Mouse (Mus musculus) cerebellum, adult 8-10 months (tissue): ENCODE data around the gene Plcl2.
"Not testable (repeated sequence)": the region's sequence is repeated elsewhere in the genome, so short reads cannot be mapped to it uniquely, and the experiment has no call there.

Source experiments
- DNase-seq: peaks from one replicate; pipeline ENCODE4 v3.0.0; 2022

Gene Plcl2

GRCm38 (mm10) chr17:50537786-50538185 is 28.6 kb downstream of the Plcl2 start:
- no peak for DNase-seq

DNA sequence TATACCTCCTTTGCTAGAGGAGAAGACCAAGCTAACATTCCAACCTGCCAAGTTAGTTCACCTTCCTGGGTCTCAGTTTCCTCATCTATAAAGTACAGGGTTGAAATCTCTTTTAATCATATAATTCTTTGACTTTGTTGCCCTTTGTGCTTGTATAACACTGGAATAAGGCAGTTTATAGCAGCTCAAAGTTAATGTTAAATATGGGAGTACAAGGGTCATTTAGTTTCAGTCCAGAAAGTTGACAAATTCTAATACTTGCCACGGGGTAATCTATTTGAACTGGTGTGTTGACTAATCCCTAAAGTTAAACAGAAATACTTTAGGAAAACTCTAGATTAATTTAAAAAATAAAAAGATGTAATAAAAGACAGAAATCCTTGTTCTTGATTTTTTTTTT is 35.7 kb downstream of the Plcl2 start:
- no peak for DNase-seq

DNA sequence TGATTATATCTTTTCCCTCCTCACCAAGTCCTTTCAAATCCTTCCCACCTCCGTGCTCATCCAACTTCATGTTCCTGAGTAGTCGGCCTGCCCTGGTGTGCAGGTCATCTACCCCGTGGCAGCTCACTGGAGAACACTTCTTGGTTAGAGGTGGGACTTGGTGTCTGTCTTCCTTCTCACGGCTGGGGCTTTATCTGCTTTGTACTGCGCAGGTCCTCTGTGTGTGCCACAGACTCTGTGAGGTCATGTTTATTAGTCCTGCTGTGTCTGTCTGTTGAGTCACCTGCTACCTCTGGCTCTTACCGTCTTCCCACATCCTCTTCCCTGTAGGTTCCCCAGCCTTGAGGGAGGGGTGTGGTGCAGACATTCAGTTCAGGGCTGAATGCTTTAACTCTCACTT is 36.1 kb downstream of the Plcl2 start:
- peak; percentile 29 for DNase-seq

DNA sequence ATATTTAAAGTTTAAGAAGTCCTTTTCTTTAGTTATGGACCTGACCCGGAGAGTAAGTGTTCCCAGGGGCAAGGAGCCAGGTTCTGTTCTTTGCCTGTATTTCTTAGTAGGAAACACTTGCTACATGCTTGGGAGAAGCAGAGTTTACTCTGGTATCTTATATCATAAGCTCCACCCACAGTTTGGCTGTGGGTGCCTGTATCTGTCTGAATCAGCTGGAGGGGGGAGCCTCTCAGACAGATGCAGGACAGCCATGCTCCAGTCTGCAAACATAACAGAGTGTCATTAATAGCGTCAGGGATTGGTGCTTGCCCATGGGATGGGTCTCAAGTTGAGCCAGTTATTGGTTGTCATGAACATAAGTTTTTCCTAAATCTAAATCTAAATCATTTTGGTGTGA is 42.9 kb downstream of the Plcl2 start:
- no peak for DNase-seq

DNA sequence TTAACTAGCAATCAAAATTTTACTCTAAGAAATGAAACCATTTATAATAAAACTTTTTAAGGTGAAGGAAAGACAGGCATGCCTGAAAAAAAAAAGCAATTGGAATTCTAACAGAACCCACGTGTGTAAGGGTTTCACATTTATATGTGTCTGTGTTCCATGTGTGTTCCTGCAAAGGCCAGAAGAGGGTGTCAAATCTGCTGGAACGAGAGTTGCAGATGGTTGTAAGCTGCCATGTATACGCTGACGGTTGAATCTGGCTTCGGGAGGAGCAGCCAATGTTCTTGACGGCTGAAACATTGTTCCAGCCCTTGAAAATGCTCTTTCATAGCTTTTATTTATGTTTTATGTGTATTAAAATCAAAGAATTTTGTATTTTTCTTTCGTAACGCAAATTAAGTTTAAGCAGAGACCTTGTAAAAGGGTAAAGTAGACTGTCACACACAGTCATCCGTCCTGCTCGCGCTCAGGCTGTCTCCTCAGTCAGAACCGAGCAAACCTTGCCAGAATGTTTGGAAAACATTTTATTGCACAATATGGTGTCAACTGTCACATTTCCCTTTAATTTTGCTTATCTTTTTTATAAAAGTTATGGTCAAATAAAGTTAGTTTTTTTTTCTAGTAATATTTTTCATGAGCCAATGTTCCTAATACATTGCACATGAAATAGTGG is 48.5 kb downstream of the Plcl2 start:
- DNase-seq = no peak

- no peak for DNase-seq
These were observed 49.0 kb downstream of the Plcl2 start for GRCm38 (mm10) chr17:50558239-50558625.

GRCm38 (mm10) chr17:50565376-50566123 is 56.3 kb downstream of the Plcl2 start:
- no peak for DNase-seq

DNA sequence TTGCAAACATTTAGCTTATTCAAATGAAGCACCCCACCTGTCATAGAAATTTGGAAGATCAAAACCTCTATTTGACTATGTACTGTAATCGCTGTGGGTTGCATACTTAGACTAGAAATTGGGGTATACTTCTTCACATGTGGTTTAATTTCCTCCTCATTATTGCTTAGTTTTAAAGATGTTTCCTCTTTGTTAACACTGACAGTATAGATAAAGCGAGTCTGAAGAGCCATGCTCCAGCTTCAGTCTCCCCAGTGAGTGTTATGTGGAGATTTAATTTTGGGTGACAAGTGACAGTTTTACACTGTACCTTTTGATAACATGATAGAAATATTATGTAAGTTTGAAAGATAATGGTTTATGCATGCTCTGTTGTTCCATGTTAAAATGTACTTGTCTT is 59.6 kb downstream of the Plcl2 start:
- no peak for DNase-seq

DNA sequence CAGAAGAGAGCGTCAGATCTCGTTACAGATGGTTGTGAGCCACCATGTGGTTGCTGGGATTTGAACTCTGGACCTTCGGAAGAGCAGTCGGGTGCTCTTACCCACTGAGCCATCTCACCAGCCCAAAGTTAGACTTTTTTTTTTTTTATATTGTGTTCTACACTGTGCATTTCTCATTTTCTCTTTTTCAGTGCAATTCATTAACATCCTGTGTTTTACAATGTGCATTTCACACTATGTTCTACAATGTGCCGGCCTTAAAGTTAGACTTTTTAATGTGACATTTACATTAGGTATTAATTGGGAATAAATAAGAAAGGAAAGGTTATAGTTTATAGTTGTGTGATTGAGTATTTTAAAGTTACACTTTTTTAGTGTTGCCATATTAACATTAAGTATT is 61.0 kb downstream of the Plcl2 start:
- DNase-seq = not testable (repeated sequence)

DNA sequence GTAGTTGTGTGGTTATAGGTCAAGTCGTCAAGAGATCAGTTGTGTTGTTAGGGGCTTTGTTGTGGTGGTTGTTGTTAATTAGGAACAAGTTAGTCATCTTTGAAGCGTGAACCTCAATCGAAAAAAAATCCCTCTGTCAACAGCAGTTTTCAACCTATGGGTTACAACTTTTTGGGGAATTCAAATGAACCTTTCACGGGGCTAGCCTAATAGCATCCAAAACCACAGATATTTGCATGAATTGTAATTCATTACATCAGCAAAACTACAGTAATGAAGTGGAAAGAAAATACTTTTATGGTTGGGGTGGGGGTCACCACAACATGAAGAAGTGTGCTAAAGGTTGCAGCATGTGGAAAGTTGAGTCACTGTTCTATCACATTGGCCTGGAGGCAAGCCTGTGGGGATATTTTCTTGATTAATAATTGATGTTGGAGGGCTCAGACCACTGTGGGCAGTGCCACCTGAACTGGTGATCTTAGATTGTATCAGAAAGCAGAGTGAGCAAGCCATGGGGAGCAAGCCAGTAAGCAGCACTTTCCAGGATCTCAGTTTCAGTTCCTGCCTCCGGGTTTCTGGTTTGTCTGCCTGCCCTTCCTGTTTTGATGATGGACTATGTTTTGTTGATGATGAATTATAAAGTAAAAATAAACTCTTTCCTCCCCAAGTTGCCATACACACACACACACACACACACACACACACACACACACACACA is 61.6 kb downstream of the Plcl2 start:
- DNase-seq = no peak

DNA sequence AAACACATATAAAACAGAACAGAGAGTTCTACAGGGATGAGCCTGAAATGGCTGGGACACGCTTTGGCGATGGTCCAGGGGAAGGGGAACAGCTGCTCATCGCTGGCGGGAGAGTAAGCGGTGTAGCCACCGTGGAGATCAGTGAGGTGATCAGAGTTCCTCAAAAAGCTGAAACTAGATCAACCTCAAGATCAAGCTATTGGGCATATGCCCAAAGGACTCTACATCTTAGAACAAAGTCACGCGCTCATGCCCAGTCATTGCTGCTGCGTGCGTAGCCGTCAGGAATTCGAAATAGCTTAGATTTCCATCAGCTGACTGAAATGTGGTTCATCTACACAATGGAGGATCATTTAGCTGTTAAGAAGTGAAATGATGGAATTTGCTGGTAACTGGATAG is 65.0 kb downstream of the Plcl2 start:
- DNase-seq = no peak

- DNase-seq = no peak
These were observed 71.2 kb downstream of the Plcl2 start for GRCm38 (mm10) chr17:50580416-50580815.

GRCm38 (mm10) chr17:50586834-50587233 is 77.6 kb downstream of the Plcl2 start:
- peak; percentile 82 for DNase-seq

GRCm38 (mm10) chr17:50587941-50588340 is 78.7 kb downstream of the Plcl2 start:
- DNase-seq = no peak

DNA sequence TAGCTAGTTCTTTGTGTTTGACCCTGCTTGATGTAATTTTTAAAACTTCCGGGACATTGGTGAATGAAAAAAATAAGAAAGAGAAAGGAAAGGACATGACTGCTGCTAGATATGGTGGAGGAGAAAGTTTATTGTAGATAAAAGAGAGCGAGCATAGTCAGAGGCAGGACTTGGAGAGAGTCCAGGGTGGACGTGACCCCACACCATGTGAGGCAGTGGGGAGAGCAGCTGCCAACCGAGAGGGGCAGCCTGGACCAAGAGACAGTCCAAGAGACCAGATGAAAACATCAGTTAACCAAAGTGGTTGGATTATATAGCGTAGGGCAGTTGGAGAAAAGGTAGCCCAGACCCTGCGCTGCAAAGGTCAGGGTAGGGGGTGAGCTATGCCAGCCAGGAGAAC is 91.0 kb downstream of the Plcl2 start:
- DNase-seq = no peak

DNA sequence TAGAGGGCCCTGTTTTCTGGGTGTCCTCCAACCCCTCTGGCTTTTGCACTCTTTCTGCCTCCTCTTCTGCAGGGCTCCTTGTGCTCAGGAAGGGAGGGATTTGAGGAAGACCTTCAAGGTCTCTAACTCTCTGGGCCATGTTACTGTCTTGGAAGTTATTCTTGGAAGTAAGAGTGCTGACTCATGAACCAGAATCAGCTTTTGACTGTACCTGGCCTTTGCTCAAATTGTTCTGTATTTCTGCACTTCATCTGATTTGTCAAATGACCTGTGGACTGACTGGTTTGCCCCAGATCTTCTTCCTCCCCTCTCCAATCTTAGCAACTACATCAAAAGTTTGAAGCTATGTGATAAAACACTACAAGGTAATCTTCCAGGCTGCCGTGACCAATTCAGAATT is 91.5 kb downstream of the Plcl2 start:
- DNase-seq = no peak

- no peak for DNase-seq
These were observed 97.7 kb downstream of the Plcl2 start for GRCm38 (mm10) chr17:50606890-50607289.

DNA sequence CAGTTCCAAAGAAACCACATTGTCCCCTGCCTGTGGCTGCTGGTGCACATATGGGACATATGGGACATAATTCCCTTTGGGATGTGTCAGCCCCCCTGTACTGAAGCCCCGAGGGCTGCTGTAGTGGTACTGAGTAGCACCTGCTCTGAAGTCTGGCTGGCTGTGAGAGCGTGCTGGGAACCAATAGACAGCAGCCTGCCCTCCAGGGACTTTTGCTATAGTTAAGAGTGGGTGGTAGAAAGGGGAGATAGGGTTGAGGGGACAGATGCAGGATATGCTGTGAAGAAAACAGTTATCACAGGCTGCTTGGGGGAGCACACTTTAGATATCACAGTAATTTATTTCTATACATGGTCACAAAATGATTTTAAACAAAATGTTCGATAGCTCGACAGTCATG is 100.7 kb downstream of the Plcl2 start:
- no peak for DNase-seq

- DNase-seq = no peak
These were observed 111.8 kb downstream of the Plcl2 start for GRCm38 (mm10) chr17:50620794-50621537.

DNA sequence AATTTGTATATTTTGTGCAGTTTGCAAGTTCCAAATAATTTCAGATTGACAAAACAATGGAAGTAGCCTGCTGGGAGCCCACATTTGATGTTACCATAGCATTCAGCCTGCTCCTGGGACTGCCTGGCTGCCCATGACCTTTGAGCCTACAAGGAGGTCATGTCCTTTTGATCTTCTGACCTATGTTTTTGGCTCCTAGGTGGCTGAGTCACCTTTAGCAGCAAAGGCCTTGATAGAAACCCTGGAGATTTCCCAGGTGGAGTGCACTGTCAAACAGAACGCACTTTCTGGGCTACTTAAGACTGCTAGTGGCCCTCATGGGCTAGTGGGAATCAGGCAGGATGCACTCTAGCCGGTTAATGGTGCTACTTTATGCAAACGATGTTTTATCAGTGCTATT is 112.8 kb downstream of the Plcl2 start:
- no peak for DNase-seq

- no peak for DNase-seq
These were observed 116.4 kb downstream of the Plcl2 start for GRCm38 (mm10) chr17:50625584-50625983.

- DNase-seq = no peak
These were observed 118.5 kb downstream of the Plcl2 start for GRCm38 (mm10) chr17:50627658-50628057.

- DNase-seq = no peak
These were observed 119.5 kb downstream of the Plcl2 start for GRCm38 (mm10) chr17:50628716-50629115.
